Mouse (Mus musculus): ENCODE results near the gene Trpv1. TPM values are rescaled to one million over a fixed set of nuclear protein-coding genes. Genes with fewer than 3 reads are reported as not detected.

The Trpv1 gene
- under 1 TPM in 1 of 2 experiments, not detected in 1; 0.27 TPM for total RNA-seq (2021)
- long read RNA-seq, experiment 1: 0 reads
- long read RNA-seq, experiment 2, partial matches to known transcripts: 1 of 1 reads
- long read RNA-seq, experiment 2, other reads (novel, unspliced or antisense): 0 of 1 reads

DNA sequence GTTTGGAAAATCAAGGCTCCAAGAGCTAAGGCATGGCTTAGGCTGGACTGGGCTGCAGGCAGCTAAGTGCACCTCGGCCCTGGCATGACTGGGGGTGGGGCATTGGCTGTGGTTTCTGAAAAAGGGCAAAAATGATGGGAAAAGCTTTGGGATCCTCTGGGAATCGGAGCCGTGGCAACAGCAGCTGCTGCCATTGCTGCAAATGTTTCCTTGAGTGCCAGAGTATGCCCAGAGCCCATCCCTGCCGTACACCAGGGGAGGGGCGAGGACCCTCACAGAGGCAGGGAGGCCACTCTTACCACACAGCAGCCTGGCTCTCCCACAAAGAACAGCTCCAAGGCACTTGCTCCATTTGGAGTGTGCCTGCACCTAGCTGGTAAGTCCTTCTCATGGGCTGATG is at the start of gene Trpv1:
Gene Trpv1 (plus strand): TSS at position 301 of the 400 bp plus-strand sequence.
- intact Hi-C loops (cut with DNase I): no loop called here
- H3K4me3 ChIP-seq: no peak within 1 kb of the TSS

DNA sequence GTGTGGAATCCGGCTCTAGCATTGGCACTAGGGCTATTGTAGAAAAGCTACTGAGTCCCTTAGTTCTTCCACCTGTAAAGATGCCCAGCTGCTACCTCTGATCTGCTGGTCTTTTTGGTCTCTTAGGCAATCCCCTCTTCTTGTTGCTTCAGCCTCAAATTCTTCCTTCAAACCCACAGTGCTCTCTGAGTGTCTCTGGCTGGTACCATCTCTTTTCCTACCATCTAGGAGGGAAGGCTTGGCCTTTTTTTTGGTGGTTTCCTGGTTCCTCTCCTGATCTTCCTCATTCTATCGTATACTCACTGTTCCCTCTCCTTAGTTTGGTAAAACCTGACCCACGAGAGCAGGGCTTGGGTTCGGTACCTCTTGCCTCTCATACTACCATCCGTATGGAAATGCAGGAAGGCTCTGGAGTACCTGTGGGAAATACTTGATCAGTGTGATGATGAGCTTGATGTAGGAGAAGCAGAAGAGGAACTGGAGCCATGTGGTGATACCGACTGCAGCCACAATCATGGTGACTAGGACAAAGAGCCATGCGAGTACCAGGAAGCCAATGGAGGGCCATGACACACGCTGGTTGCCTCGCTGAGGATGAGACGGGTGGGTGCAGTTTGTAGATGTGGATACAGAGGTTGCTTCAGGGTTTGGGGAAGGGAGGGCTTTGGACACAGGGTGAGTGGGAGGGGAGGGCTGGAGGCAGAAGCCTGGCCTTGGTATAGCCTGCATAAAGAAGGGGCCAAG is 48.0 kb upstream of the Trpv1 start:
- Histone ChIP-seq H3K27ac (no peak overlapping the region), H3K4me3 (no peak overlapping the region)
- no peak for TF ChIP-seq CTCF (IDR thresholded peaks at IDR 0.05)
- intact Hi-C loops (cut with DNase I): no loop called here
- DNase-seq (ENCODE audit: extremely low spot score in 1 of 2, low spot score in 2 of 2): no peak

More for the DNA sequence above, at the start of gene Trpv1:
- no peak for TF ChIP-seq CTCF (IDR thresholded peaks at IDR 0.05)
- no peak within 1 kb of the TSS for H3K27ac ChIP-seq
- DNase-seq (ENCODE audit: extremely low spot score in 1 of 2, low spot score in 2 of 2): no peak

DNA sequence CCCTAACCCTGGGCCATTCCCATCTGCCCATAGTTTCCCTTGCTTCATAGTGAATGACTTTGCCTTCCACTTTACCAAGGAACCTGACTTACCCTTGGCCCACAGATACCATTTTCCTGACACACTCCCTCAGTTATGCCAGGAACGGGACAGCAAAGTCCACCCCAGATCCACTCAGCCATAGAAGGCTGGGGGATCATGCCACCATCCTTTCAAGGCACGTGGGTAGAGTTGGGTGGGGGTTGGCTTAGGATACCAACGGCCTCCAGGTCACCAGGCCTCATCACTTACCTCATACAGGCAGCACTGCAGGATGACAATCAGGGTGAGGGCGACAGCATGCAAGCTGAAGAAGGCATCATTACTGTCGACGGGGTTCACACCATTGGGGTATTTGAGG is 46.9 kb upstream of the Trpv1 start:
- TF ChIP-seq CTCF (IDR thresholded peaks at IDR 0.05): no peak
- Histone ChIP-seq H3K27ac (no peak overlapping the region), H3K4me3 (no peak overlapping the region)
- no peak for DNase-seq (ENCODE audit: extremely low spot score in 1 of 2, low spot score in 2 of 2)
- intact Hi-C loops (cut with DNase I): no loop called here

DNA sequence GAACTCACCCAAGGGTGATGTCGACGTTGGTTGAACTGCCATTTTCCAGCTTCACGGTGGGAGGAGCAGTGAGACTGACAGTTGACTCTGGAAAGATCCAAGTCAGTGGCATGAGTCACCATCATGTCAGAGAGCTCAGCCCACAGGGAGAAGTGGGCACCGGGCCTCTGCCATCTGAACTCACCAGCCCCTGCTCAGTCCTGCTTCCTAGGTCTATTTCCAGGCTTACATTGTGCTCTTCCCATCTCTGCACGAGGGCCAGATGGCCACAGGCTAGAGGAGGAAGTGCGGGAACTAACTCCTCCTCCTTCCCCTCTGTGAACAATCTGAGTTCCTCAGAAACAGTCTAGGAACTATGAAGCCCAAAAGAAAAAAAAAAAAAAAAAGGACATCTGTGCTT is 41.0 kb upstream of the Trpv1 start:
- no peak overlapping the region for H3K4me3 ChIP-seq
- H3K27ac ChIP-seq: no peak overlapping the region
- no peak for DNase-seq (ENCODE audit: extremely low spot score in 1 of 2, low spot score in 2 of 2)
- intact Hi-C loops (cut with DNase I): no loop called here
- no peak for TF ChIP-seq CTCF (IDR thresholded peaks at IDR 0.05)

DNA sequence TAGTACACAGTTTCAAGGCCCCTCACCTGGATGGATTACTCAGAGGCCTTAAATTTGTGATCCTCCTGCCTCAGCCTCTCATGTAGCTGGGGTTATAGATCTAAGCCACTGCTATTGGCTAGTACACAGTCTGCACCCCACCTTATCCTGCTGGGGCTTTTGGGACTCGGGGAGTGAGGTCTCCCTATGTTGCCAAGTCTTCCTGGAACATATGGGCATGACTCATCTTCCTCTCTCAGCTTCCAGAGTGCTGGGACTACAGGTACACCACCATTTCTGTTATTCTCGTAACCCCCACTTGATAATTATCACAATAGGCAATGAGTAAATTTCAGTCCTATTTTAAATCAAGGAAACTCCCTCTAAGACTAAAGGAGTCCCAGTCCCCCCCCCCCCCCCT is 39.6 kb upstream of the Trpv1 start:
- DNase-seq (ENCODE audit: extremely low spot score in 1 of 2, low spot score in 2 of 2): no peak
- no peak for TF ChIP-seq CTCF (IDR thresholded peaks at IDR 0.05)
- Histone ChIP-seq H3K4me3 (no peak overlapping the region), H3K27ac (no peak overlapping the region)
- intact Hi-C loops (cut with DNase I): no loop called here

DNA sequence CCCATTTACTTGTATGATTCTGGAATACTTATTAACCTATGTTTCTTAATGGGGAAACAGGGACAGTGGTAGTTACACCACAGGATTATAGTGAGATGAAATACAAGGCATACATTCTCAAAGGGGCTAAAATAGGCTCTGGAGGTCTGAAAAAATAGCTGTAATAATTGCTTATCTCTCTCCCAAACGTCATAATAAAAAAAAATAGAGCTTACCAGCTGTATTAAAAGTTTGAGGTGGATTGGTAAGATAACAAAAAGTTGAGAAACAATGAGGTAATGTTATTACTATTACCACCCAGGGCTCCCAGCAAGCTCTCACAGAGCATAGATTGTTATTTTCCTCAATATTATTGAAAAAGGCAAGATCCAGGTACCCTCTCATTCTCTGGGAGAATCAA is 35.9 kb upstream of the Trpv1 start:
- DNase-seq (ENCODE audit: extremely low spot score in 1 of 2, low spot score in 2 of 2): no peak
- intact Hi-C loops (cut with DNase I): loop anchor here (2.0 kb wide), 1 partner anchor 21 kb away; the partner anchor contains the start of genes Emc6 and Tax1bp3
- H3K4me3 ChIP-seq: peak overlapping the region; percentile 90
- H3K27ac ChIP-seq: peak overlapping the region; percentile 96; the same call in 1 of the 2 replicates
- no peak for TF ChIP-seq CTCF (IDR thresholded peaks at IDR 0.05)

DNA sequence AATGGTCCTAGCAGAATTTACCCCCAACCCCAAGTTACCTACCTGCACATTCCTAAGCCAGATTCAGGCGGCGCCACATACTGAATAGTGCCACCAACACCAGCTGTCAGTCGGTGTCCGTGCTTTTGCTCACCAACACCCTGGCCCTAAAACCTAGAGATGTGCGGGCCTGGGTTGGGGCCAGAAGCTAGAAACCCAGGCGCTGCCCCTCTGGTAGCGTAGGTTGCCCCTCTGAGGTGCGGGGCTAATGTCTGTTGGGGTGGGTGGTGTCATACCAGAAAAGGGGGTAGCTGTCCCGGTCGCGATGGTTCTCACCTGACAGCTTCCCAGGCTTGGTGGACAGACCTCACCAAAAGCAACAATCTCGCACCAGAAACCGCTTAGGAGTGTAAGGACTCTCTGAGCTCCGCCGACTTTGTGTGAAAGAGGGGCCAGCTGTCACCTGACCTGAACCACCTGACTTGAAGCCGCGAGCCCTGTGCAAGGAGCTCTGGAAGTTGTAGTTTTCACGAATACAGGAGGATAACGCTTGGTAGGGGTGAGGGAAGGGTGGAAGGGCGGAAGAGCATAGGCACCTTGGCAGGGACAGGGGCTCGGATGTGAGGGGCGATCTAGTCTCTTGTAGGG is 35.4 kb upstream of the Trpv1 start, which contains the start of gene Ctns:
Gene Ctns (minus strand): TSS at position 440 of the 627 bp plus-strand sequence.
- H3K27ac ChIP-seq: peak within 1 kb of the TSS; percentile 96
- H3K4me3 ChIP-seq: peak within 1 kb of the TSS; percentile 90
- peak in 1 of 2 experiments; percentile 82 for DNase-seq (ENCODE audit: extremely low spot score in 1 of 2, low spot score in 2 of 2)
- intact Hi-C loops (cut with DNase I): loop anchor here (2.0 kb wide), 1 partner anchor 22 kb away; the partner anchor contains the start of genes Emc6 and Tax1bp3
- TF ChIP-seq CTCF (IDR thresholded peaks at IDR 0.05): no peak; the same call in none of the 2 replicates

DNA sequence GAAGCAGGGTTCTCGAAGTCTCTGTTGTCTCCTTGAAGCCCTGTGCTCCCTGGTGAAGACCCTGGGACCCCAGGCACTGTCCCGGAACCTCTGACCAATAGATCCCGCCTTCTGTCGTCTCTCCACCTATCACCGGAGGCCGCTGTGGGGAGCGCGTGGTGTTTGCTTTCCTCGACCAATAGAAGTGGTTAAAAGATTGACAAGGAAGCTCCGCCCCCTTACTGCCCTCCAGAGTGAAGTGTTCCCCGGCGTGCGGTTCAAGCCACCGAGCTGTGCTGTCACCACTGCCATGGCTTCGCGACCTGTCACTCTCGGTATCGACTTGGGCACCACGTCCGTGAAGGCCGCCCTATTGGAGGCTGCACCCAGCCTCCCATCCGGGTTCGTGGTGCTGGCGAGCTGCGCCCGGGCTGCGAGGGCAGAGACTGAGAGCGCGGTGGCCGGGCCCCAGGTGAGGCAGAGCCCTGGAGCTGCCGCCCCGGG is 34.8 kb upstream of the Trpv1 start, which contains the start of gene Shpk:
Gene Shpk (plus strand): TSS at position 231 of the 483 bp plus-strand sequence.
- TF ChIP-seq CTCF (IDR thresholded peaks at IDR 0.05): no peak
- Histone ChIP-seq H3K4me3 (peak within 1 kb of the TSS; percentile 90), H3K27ac (peak within 1 kb of the TSS; percentile 96)
- intact Hi-C loops (cut with DNase I): loop anchor here (2.0 kb wide), 1 partner anchor 22 kb away; the partner anchor contains the start of genes Emc6 and Tax1bp3
- DNase-seq (ENCODE audit: extremely low spot score in 1 of 2, low spot score in 2 of 2): peak; percentile 95 to 96

DNA sequence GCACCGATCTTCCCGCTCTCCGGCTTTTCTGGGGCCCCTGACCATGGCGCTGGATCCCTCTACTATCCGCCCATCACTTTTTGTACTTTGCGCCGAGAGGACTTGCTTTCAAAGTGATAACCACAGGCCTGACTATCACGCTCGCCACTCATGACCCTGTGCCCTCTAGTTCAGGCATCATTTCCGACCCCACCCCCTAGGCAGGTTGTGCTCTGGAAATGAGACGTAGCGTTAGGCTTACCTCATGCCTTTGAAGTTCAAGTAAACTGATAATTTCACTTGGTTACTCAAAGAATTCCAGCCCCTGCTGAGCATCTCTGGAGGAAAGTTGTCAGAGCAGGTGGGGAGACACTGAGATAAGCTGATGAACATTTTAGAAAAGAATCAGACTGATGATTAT is 34.2 kb upstream of the Trpv1 start:
- intact Hi-C loops (cut with DNase I): loop anchor here (2.0 kb wide), 1 partner anchor 23 kb away; the partner anchor contains the start of genes Emc6 and Tax1bp3

DNA sequence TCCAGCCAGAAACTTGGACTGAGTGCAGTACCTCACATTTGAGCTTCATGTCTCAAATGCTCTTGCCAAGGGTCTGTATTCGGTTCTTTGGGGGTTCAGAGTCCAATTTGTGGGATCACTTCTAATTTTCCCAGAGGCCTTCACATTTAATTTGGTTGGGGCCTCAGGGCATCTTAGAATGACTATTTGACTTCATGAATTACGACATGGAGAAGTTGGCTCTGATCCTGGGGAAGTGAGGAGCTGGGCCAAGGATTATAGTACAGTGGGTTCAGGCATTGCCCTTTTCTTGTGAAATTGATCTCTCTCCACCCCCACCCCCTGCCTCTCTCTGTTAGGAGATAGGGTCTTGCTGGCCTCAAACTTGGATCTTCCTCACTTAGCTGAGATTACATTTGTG is 33.1 kb upstream of the Trpv1 start:
- intact Hi-C loops (cut with DNase I): no loop called here
- DNase-seq (ENCODE audit: extremely low spot score in 1 of 2, low spot score in 2 of 2): no peak
- no peak for TF ChIP-seq CTCF (IDR thresholded peaks at IDR 0.05)
- Histone ChIP-seq H3K4me3 (no peak overlapping the region), H3K27ac (no peak overlapping the region)

More for the DNA sequence above, 34.2 kb upstream of the Trpv1 start:
- Histone ChIP-seq H3K4me3 (peak overlapping the region; percentile 90), H3K27ac (peak overlapping the region; percentile 96; the same call in 1 of the 2 replicates)
- DNase-seq (ENCODE audit: extremely low spot score in 1 of 2, low spot score in 2 of 2): no peak
- no peak for TF ChIP-seq CTCF (IDR thresholded peaks at IDR 0.05)

DNA sequence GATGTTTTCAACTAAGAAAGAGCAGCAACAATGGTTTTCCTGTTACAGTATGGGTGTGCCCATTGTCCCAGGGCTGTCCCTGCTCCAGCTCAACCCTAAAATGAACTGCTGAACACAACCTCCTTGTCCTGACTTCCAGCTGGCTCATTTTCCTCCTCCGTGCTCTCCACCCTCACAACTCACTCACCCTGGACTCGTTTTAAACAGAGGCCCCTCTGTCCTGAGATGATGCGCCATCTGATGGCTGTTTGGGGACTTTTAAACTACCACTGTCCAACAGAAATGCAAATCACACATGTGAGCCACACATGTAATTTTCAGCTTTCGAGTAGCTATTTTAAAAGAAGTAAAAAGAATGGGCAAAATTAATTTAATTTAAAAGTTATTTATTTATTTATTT is 32.5 kb upstream of the Trpv1 start:
- intact Hi-C loops (cut with DNase I): no loop called here
- Histone ChIP-seq H3K4me3 (no peak overlapping the region), H3K27ac (no peak overlapping the region)
- TF ChIP-seq CTCF (IDR thresholded peaks at IDR 0.05): no peak; the same call in none of the 2 replicates
- no peak for DNase-seq (ENCODE audit: extremely low spot score in 1 of 2, low spot score in 2 of 2)

DNA sequence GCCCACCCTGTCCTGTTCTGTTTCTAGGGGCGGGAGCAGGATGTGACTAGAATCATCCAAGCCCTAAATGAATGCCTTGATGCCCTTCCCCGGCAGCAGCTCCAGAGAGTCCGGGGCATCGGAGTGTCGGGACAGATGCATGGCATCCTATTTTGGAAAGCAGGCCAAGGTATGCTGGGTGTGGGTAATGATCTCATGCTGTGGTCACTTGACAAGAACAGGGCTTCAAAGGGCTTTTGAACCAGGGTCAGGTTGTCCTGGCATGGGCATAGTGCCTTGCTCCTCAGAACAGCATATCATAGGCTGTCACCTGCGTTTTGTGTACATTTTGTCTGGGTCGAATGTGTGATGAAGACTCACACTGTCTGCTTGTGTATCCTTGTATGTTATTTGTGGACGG is 30.2 kb upstream of the Trpv1 start:
- no peak overlapping the region for H3K27ac ChIP-seq
- DNase-seq (ENCODE audit: extremely low spot score in 1 of 2, low spot score in 2 of 2): no peak
- intact Hi-C loops (cut with DNase I): no loop called here
- no peak for TF ChIP-seq CTCF (IDR thresholded peaks at IDR 0.05)
- H3K4me3 ChIP-seq: no peak overlapping the region
